Mouse (Mus musculus) sigmoid colon, adult 10 weeks (tissue): Measurements from ENCODE around the gene Nol10. TPM values are rescaled to one million over a fixed set of nuclear protein-coding genes. Genes with fewer than 3 reads are reported as not detected.

ENCODE experiments used
- polyA plus RNA-seq: library from polyadenylated mRNA; stranded (reverse); fragments of 350-450 nt; fragmentation: Illumina TruSeq; extraction: RNeasy Lipid Tissue Mini Kit (QIAGEN cat#74804); gene quantifications from one replicate; pipeline ENCODE4 v1.2.3, GENCODE M21; 2014; ENCODE audit warnings: low read depth, low replicate concordance

Nol10 gene
- 10.8 TPM for polyA plus RNA-seq

DNA sequence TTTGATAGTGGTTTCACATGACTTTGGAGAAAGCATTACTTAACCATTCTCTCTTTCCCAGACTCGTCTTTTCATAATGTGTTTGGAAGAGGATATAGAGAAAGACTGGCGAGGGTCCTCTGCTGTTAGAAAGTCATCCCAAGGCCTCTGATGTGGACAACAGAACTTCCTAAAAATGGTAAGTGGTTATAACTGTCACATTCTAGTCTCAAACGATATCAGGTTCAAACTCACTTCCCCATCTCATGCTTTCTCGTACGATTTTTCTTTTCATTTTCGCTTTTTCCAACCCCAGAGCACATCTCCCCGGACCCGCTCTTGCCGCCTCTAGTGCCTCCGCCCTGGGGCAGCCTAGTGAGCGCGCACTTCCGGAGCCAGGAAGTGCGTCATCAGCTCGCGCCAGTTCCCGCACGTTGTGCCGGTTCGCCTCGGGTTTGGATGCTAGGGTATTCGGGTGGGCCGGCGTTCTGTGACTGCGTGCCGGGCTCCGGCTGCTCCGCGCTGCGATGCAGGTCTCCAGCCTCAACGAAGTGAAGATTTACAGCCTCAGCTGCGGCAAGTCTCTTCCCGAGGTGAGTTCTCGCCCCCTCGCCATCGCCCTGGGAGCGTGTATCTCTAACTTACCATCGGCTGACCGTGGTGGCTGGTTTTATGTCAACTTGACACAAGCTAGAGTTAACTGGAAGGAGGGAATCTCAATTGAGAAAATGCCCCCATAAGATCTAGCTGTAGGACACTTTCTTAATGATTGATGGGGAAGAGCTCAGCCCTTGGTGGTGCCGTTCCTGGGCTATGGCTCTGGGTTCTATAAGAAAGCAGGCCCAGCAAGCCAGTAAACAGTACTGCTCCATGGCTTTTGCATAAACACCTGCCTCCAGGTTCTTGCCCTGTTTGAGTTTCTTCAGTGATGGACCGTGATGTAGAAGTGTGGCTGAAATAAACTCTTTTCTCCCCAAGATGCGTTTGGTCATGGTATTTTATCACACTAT lies at the start of gene Nol10:
TSS of gene Nol10 (plus strand) at position 411 of the 989 bp plus-strand sequence.

GRCm38 (mm10) chr12:17329259-17329658 lies 19.0 kb upstream of the Nol10 start, which contains the start of gene Atp6v1c2:
Atp6v1c2 (minus strand) TSS chr12:17329359.

Other genes starting within 250 kb of the Nol10 start
- 13.5 TPM for gene Kcnf1, start 171.6 kb upstream of the Nol10 start, polyA plus RNA-seq
- gene Pdia6, start 81.9 kb upstream of the Nol10 start, polyA plus RNA-seq = 79.7 TPM
- gene Atp6v1c2, start 19.1 kb upstream of the Nol10 start, polyA plus RNA-seq = not detected
- 122 TPM for gene Odc1, start 196.3 kb downstream of the Nol10 start, polyA plus RNA-seq